Mouse (Mus musculus) embryonic facial prominence, embryonic 13.5 days (tissue): ENCODE measurements around the gene Rin3. TPM values are rescaled to one million over a fixed set of nuclear protein-coding genes. Genes with fewer than 3 reads are reported as not detected.

Experiments used
- ATAC-seq: fragments of 200-750 bp; cut with Nextera tagmentation; 2 replicates; pipeline ENCODE4 v1.8.0; 2017; ENCODE audit warnings: low read depth; ENCODE audit not compliant: insufficient number of reproducible peaks, insufficient read depth, low FRiP score, low TSS enrichment
- H3K27ac ChIP-seq: fragments of 300-500 bp; sonication (generic); 2 replicates; pipeline ENCODE4 v1.5.1; 2015; ENCODE audit warnings: moderate library complexity, mild to moderate bottlenecking, inconsistent platforms
- H3K27me3 ChIP-seq: fragments of 300-500 bp; sonication (generic); 2 replicates; pipeline ENCODE4 v1.6.1; 2015; ENCODE audit warnings: mild to moderate bottlenecking, inconsistent platforms
- H3K36me3 ChIP-seq: fragments of 300-500 bp; sonication (generic); 2 replicates; pipeline ENCODE4 v1.6.1; 2015; ENCODE audit warnings: mild to moderate bottlenecking, inconsistent platforms
- H3K4me1 ChIP-seq: fragments of 300-500 bp; sonication (generic); 2 replicates; pipeline ENCODE4 v1.6.1; 2015; ENCODE audit warnings: inconsistent platforms
- H3K4me2 ChIP-seq: fragments of 300-500 bp; sonication (generic); 2 replicates; pipeline ENCODE4 v1.6.1; 2015; ENCODE audit warnings: moderate library complexity, mild to moderate bottlenecking, inconsistent platforms
- H3K4me3 ChIP-seq: fragments of 300-500 bp; sonication (generic); 2 replicates; pipeline ENCODE4 v1.5.1; 2015; ENCODE audit warnings: mild to moderate bottlenecking, inconsistent platforms
- H3K9ac ChIP-seq: fragments of 300-500 bp; sonication (generic); 2 replicates; pipeline ENCODE4 v1.6.1; 2015; ENCODE audit warnings: mild to moderate bottlenecking, inconsistent platforms
- H3K9me3 ChIP-seq: fragments of 300-500 bp; sonication (generic); 2 replicates; pipeline ENCODE4 v1.6.1; 2016; ENCODE audit warnings: inconsistent platforms
- WGBS: fragments of 180-500 bp; shearing (Covaris S2); methylation state at CpG from one replicate; pipeline ENCODE4 v1.1.7; 2015; ENCODE audit warnings: mixed read lengths; 5-methylcytosine and 5-hydroxymethylcytosine counted together
- polyA plus RNA-seq: library from polyadenylated mRNA; unstranded; fragments of >200 nt; fragmentation: Nextera tagmentation; extraction: Ambion mirVana; gene quantifications from 2 replicates; pipeline ENCODE4 v1.2.1, GENCODE M21; 2015

Rin3 gene
- polyA plus RNA-seq, 1 experiment from 2014 or later: 6.1 TPM

DNA sequence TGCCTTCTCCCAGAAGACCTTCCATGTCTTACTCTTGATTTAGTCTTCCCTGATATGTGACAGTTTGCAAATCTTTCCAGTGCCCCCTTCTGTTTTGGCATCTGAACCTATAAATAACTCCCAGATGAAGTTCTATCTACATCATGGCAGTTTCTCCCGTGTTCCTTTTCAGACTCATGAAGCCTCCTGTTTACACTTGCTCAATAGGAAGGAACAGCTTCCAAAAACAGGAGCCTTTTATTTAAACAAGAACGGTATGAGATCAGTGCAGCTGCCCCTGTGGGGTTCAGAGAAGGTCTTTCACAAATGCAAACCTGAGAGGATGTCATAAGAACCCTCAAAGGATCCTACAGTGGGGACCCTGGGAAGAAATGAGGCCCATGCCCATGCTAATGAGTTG, 59.3 kb downstream of the Rin3 start:
- no peak for ATAC-seq
- Histone ChIP-seq H3K36me3 (no peaks in the 10 kb centered on the region), H3K4me2 (no peak overlapping the region), H3K9me3 (no peaks in the 10 kb centered on the region), H3K4me1 (peaks cover 17% of the 10 kb centered on the region), H3K27ac (no peak overlapping the region), H3K9ac (no peak overlapping the region), H3K27me3 (no peaks in the 10 kb centered on the region), H3K4me3 (no peak overlapping the region)
- 59% methylated on average over 2 of the region's 2 CpGs for WGBS

DNA sequence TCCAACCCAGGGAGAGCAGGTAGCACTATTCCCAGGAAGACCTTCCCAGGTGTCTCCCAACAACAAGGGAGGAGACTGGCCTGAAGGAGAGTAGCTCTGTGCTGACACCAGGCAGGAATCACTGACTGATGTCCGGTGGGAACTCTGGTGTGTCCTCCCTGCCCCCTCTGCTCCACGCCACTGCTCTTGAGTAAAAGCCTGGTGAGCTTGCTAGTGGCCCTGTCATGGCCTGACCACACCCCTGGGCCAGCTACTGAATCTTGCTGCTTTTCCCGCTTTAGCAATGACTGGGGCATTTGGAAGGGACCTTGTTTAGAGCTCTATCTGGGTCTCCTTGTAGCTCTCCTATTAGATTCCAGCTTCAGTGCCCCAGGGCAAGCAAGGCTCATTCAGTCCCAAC, 59.8 kb downstream of the Rin3 start:
- Histone ChIP-seq H3K9ac (no peak overlapping the region), H3K4me3 (no peak overlapping the region), H3K27me3 (no peaks in the 10 kb centered on the region), H3K4me1 (peaks cover 17% of the 10 kb centered on the region), H3K27ac (no peak overlapping the region), H3K36me3 (no peaks in the 10 kb centered on the region), H3K4me2 (no peak overlapping the region), H3K9me3 (no peaks in the 10 kb centered on the region)
- WGBS: 28% methylated on average over 3 of the region's 3 CpGs
- no peak for ATAC-seq

DNA sequence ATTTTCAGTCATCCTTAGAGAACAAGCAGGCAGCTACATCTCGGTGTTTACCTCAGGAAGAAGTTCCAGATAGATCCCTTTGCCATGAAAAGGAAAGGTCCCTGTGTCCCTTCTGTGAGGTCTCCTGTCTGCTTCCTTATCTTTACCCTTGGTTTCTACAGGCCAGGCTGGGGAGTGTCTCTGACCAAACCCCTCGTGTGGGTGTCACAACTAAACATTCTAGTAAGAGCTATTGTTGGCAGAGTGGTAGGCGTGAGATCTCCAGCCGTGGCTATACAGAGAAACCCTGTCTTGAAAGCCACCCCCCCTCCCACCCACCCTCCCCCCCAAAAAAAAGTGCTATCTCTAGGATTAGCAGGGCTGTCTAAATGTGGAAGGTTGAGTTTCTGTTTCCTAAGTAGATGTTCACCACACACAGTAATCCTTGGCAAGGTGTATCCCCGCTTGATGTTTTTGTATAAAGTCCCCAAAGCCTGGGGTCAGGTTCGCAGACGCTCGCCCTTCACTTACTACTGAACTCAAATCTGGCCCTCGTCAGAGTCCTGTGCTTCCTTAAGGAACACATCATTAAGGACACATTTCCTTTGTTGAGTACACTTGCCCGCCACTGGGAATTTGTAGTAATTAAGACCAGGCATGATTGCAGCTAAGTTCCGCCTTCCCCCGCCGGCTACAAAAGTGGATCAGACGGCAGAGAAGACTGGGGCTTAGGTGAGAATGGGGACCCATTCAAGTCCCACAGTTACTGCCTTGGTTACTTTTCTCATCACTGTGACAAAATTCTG, 62.4 kb downstream of the Rin3 start:
- no peak overlapping the region for H3K9ac ChIP-seq
- 28% methylated on average over 14 of the region's 14 CpGs for WGBS
- peaks cover 17% of the 10 kb centered on the region for H3K4me1 ChIP-seq
- no peak overlapping the region for H3K27ac ChIP-seq
- ATAC-seq: no peak
- H3K9me3 ChIP-seq: no peaks in the 10 kb centered on the region
- no peak overlapping the region for H3K4me2 ChIP-seq
- H3K4me3 ChIP-seq: no peak overlapping the region
- no peaks in the 10 kb centered on the region for H3K36me3 ChIP-seq
- H3K27me3 ChIP-seq: no peaks in the 10 kb centered on the region

DNA sequence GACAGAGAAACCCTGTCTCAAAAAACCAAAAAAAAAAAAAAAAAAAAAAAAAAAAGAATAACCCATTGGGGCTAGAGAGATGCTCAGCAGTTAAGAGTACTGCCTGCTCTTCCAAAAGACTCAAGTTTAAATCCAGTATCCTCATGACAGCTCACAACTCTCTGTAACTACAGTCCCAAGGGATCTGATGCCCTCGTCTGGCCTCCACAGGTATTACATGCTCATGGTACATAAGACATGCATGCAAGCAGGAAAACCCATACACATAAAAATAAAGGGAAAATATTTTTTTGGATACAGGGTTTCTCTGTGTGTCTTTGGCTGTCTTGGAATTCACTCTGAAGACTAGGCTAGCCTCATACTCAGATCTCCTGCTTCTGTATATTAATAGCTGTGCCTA, 63.7 kb downstream of the Rin3 start:
- Histone ChIP-seq H3K4me2 (no peak overlapping the region), H3K27me3 (no peaks in the 10 kb centered on the region), H3K27ac (no peak overlapping the region), H3K4me1 (peaks cover 17% of the 10 kb centered on the region), H3K4me3 (no peak overlapping the region), H3K9ac (no peak overlapping the region), H3K36me3 (no peaks in the 10 kb centered on the region), H3K9me3 (no peaks in the 10 kb centered on the region)
- no peak for ATAC-seq
- WGBS: 10% methylated on average over 1 of the region's 1 CpGs

DNA sequence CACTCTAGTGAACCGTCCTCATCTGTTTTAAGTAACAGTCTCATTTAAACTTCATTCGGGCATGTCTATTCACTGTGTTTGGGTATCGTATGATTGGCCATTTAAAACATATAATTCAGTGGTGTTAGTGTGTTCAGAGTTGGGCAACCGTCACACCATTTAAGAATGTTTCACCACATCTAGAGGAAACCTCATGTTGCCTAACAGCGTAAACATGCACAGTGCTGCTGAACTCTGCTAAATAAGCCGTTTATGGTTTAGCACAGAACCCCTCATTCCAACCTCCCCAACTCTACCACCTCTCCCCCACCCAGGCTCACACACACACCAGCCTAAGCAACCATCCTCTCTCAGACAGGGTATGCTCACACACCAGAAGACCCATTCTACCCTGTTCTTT, 65.6 kb downstream of the Rin3 start:
- H3K36me3 ChIP-seq: no peaks in the 10 kb centered on the region
- H3K27me3 ChIP-seq: no peaks in the 10 kb centered on the region
- no peak for ATAC-seq
- H3K9me3 ChIP-seq: no peaks in the 10 kb centered on the region
- no peak overlapping the region for H3K4me2 ChIP-seq
- 80% methylated on average over 6 of the region's 6 CpGs for WGBS
- H3K9ac ChIP-seq: no peak overlapping the region
- H3K27ac ChIP-seq: no peak overlapping the region
- no peak overlapping the region for H3K4me3 ChIP-seq
- H3K4me1 ChIP-seq: peaks cover 10% of the 10 kb centered on the region

DNA sequence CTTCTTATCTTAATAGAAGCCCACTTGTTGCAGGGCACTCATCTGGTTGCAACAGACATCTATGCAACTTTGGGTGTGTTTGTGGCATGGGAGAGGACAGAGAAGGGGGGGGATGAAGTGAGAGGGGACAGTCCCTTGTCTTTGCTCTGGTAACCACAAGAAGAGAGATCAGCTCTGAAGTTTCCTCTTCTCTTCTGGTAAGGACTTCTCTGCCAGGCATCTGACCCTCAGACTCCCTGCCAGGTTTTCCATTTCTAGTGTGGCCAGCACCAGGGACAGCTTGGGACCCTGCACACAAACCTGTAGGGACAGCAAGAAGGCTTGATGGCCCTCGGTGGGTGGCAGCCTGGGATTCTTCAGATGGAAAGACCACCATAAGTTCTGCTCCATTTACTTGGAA, 68.1 kb downstream of the Rin3 start:
- H3K4me1 ChIP-seq: no peaks in the 10 kb centered on the region
- ATAC-seq: no peak
- 89% methylated on average over 1 of the region's 1 CpGs for WGBS
- no peak overlapping the region for H3K4me2 ChIP-seq
- H3K36me3 ChIP-seq: no peaks in the 10 kb centered on the region
- no peaks in the 10 kb centered on the region for H3K27me3 ChIP-seq
- no peaks in the 10 kb centered on the region for H3K9me3 ChIP-seq
- H3K4me3 ChIP-seq: no peak overlapping the region
- no peak overlapping the region for H3K27ac ChIP-seq
- no peak overlapping the region for H3K9ac ChIP-seq

DNA sequence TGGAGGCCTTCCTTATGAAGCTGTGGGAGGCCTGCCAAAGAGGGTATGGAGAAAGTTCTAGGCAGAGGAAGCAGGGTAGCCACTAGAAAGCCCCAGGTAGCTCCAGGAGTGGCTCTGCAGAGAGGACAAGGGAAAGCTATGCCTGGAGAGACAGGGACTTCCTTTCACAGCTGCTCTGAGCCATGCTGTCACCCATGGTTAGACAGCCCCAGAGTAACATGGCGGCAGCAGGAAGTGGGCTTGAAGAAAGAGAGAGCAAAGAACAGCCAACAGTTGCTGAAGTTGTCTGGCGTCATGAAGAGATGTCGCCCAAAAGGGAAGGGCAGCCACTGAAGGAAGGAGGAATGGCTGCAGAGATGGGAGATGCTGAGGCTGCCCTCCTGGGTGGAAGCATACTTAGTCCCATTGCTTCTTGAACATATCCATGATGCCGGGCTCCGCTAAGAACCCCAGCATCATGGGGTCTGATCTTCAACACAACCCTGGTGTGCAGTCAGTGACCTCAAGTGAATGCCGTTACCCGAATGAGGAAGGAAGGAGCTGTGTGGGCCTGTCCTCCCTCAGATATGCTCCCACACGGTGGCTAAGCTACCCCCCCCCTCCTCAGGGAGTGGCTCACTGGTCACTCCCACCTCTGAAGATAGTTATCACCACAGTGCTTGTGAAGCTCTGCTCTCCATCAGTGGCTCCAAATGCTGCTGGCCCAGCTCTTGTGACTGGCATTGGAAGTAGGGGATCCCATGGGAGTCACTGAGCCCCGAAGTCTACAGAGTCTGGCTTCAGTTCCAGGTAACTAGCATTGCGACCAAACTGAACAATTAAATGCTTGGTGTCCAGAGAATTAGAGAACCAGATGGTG, 71.5 kb downstream of the Rin3 start:
- no peaks in the 10 kb centered on the region for H3K9me3 ChIP-seq
- no peak overlapping the region for H3K4me3 ChIP-seq
- H3K27me3 ChIP-seq: no peaks in the 10 kb centered on the region
- H3K4me2 ChIP-seq: no peak overlapping the region
- H3K36me3 ChIP-seq: 0 out of 2 replicates have a peak, but pooled peaks cover 2% of the 10 kb centered on the region
- H3K9ac ChIP-seq: no peak overlapping the region
- no peak for ATAC-seq
- H3K27ac ChIP-seq: no peak overlapping the region
- 82% methylated on average over 10 of the region's 10 CpGs for WGBS
- H3K4me1 ChIP-seq: no peaks in the 10 kb centered on the region

DNA sequence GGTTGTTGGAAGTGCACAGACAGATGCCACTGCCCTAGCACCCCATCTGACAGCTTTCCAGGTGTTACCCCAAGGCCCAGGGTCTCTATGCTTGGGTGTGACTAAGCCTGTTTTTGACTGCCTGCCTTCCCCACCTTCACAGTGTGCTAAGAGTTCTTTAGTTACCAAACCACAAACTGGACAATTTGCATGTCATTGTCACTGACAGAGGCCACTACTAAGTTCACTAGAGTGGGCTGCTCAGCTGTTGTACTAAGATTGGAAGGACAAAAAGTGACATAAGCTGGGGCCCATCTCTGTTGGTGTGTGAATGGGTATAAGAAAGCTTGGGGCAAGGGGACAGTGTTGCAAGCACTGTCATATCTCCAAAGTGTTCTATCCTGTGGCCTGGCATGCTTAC, 72.9 kb downstream of the Rin3 start:
- 0 out of 2 replicates have a peak, but pooled peaks cover 7% of the 10 kb centered on the region for H3K36me3 ChIP-seq
- no peaks in the 10 kb centered on the region for H3K27me3 ChIP-seq
- H3K9me3 ChIP-seq: no peaks in the 10 kb centered on the region
- H3K4me1 ChIP-seq: no peaks in the 10 kb centered on the region
- H3K27ac ChIP-seq: no peak overlapping the region
- no peak overlapping the region for H3K4me2 ChIP-seq
- ATAC-seq: no peak
- H3K4me3 ChIP-seq: no peak overlapping the region
- H3K9ac ChIP-seq: no peak overlapping the region

DNA sequence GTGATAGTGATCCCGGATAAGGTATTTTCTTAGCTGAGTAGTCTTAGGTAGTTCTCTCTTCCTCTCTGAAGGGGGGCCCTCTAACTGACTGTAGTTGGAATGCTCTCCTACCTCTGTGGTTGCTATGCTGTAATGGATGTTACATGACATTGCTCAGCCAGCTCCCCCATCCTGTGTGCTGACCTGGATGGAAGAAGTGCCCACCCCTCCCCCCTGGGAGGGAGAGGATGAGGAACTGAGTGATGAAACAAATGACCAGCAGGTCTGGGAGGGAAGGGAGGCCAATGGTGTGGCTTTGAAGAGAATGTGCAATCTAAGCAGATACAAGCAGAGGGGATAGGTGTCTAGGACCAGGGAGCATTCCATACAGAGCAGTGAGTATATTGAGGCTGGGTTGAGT, 73.9 kb downstream of the Rin3 start:
- Histone ChIP-seq H3K27ac (no peak overlapping the region), H3K4me3 (no peak overlapping the region), H3K36me3 (0 out of 2 replicates have a peak, but pooled peaks cover 7% of the 10 kb centered on the region), H3K4me2 (no peak overlapping the region), H3K9me3 (no peaks in the 10 kb centered on the region), H3K27me3 (no peaks in the 10 kb centered on the region), H3K9ac (no peak overlapping the region), H3K4me1 (no peaks in the 10 kb centered on the region)
- WGBS: 90% methylated on average over 1 of the region's 1 CpGs
- ATAC-seq: no peak

DNA sequence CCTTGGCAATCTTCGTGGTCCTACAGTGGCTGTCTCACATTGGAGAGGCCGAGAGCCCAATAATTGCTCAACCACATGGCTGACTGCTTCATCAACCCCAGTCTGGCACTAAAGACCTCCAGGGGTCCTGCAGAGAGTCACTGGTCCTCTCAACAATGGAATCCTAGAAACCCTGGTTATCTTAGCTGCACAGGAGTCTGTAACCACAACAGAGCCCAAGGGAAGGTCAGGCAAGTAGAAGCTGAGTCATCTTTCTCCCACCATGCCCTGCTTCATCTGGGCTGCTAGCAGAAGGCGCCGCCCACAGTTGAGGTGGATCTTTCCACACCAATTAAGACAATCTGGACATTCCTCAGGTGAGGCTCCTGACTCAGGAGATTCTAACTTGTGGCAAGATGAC, 76.5 kb downstream of the Rin3 start:
- H3K27ac ChIP-seq: no peak overlapping the region
- no peak overlapping the region for H3K4me3 ChIP-seq
- 0 out of 2 replicates have a peak, but pooled peaks cover 11% of the 10 kb centered on the region for H3K36me3 ChIP-seq
- H3K9me3 ChIP-seq: no peaks in the 10 kb centered on the region
- H3K4me2 ChIP-seq: no peak overlapping the region
- H3K9ac ChIP-seq: no peak overlapping the region
- no peaks in the 10 kb centered on the region for H3K4me1 ChIP-seq
- no peaks in the 10 kb centered on the region for H3K27me3 ChIP-seq
- 89% methylated on average over 4 of the region's 4 CpGs for WGBS
- ATAC-seq: no peak

DNA sequence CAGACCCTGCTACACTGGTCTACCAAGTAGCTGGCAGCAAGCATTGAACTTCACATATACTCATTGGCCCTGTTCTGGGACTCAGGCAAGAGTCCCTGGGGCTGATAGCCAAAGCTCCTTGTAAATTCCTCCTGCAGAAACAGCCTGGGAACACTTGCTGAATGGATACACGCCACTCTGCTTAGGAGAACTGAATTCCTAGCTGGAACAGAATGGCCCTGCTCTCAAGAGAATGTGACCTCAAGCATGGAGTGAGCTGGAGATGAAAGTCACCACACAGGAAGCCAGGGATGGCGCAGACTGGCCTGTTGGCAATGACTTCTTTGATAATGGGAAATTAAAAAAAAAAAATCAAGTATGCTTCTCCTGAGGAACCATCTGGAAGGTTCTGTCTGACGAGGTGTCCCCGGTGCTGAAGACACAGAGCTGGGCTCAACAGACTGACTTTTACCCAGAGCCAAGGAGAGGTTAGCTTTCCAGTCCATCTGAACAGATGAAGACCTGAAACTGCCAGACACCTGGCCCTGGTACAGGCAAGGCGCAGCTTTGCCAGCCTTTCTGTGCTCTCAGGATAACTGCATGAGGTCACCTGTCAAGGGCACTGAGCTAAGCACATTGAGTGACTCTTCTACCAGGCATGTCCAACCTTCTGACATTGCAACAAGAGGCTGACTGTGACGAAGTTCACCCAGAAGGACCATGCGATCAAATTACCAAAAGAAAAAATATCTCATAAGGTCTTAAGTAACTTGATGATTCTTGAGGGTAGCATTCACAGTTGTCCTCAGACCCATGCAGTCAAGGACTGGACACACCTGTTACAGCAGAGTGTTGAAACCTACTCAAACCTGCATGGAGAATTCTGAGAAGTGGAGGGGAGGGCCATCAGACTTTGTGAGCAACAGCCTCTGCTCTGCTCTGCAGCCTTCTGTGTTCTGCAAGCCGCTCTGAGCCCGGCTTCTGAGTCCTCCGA, 78.6 kb downstream of the Rin3 start:
- WGBS: 85% methylated on average over 10 of the region's 10 CpGs
- ATAC-seq: no peak

More for the DNA sequence above, 78.6 kb downstream of the Rin3 start:
- Histone ChIP-seq H3K27ac (no peak overlapping the region), H3K4me1 (no peaks in the 10 kb centered on the region), H3K9ac (no peak overlapping the region), H3K27me3 (no peaks in the 10 kb centered on the region), H3K9me3 (no peaks in the 10 kb centered on the region), H3K4me3 (no peak overlapping the region), H3K36me3 (0 out of 2 replicates have a peak, but pooled peaks cover 11% of the 10 kb centered on the region), H3K4me2 (no peak overlapping the region)
